Mouse (Mus musculus): Measurements from ENCODE around the gene Pip4k2a.

DNA sequence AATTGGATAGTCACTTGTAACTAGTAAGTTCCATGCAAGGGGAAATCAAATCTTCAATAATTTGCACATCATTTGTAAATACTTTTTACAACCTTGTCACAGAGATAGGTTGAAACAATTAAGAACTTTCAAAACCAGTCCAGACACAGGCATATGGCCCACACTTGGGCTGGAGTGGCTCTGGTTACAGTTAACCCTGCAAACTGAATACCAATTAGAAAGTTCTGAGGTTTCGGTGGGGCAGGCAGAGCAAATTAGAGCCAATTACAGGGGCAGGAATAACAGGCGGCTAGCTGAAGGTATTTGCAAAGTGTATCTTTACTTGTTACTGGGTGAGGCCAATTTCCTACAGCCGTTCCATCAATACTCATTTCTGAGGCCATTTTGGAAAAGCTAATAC is 84.3 kb downstream of the Pip4k2a start:
- TF ChIP-seq CTCF (IDR thresholded peaks at IDR 0.05; ENCODE audit: extremely low read depth, insufficient read depth, insufficient read length, insufficient replicate concordance) (no peak), POLR2A (IDR thresholded peaks at IDR 0.05; ENCODE audit: low read depth, low read length) (no peak)
